Mouse (Mus musculus): ENCODE measurements at regions not wholly inside any gene's neighbourhood (a gene's known extent, or its start where the extent isn't known, plus 50 kb on each side); places are given as distances from the start of the nearest gene placed in this dataset.

- no peak for DNase-seq (ENCODE audit: low read depth, low spot score)
Observed at GRCm38 (mm10) chr14:71359581-71359980, 759.9 kb upstream of the Fam160b2 start.

GRCm38 (mm10) chr14:71338219-71338618 is 738.6 kb upstream of the Fam160b2 start:
- DNase-seq (ENCODE audit: low read depth, low spot score) = no peak

- DNase-seq (ENCODE audit: low read depth, low spot score) = no peak
Observed at GRCm38 (mm10) chr14:71336906-71337305, 737.3 kb upstream of the Fam160b2 start.

GRCm38 (mm10) chr14:71334022-71334421 is 734.4 kb upstream of the Fam160b2 start:
- DNase-seq (ENCODE audit: low read depth, low spot score) = no peak

GRCm38 (mm10) chr14:71329862-71330630 is 730.4 kb upstream of the Fam160b2 start:
- DNase-seq (ENCODE audit: low read depth, low spot score) = no peak

- DNase-seq (ENCODE audit: low read depth, low spot score) = no peak
Observed at GRCm38 (mm10) chr14:71327621-71328020, 728.0 kb upstream of the Fam160b2 start.

- DNase-seq (ENCODE audit: low read depth, low spot score) = no peak
Observed at GRCm38 (mm10) chr14:71326521-71327105, 727.0 kb upstream of the Fam160b2 start.

- DNase-seq (ENCODE audit: low read depth, low spot score) = no peak
Observed at GRCm38 (mm10) chr14:71315228-71315627, 715.6 kb upstream of the Fam160b2 start.

- DNase-seq (ENCODE audit: low read depth, low spot score) = no peak
Observed at GRCm38 (mm10) chr14:71299755-71300154, 700.1 kb upstream of the Fam160b2 start.

GRCm38 (mm10) chr14:71281568-71281967 is 681.9 kb upstream of the Fam160b2 start:
- DNase-seq (ENCODE audit: low read depth, low spot score) = no peak

- peak; percentile 9 for DNase-seq (ENCODE audit: low read depth, low spot score)
Observed at GRCm38 (mm10) chr14:71276309-71276791, 676.7 kb upstream of the Fam160b2 start.

- no peak for DNase-seq (ENCODE audit: low read depth, low spot score)
Observed at GRCm38 (mm10) chr14:71272470-71272869, 672.8 kb upstream of the Fam160b2 start.

GRCm38 (mm10) chr14:71257650-71258049 is 658.0 kb upstream of the Fam160b2 start:
- DNase-seq (ENCODE audit: low read depth, low spot score) = no peak

- no peak for DNase-seq (ENCODE audit: low read depth, low spot score)
Observed at GRCm38 (mm10) chr14:71254207-71254606, 654.6 kb upstream of the Fam160b2 start.

- no peak for DNase-seq (ENCODE audit: low read depth, low spot score)
Observed at GRCm38 (mm10) chr14:71252136-71252535, 652.5 kb upstream of the Fam160b2 start.

- no peak for DNase-seq (ENCODE audit: low read depth, low spot score)
Observed at GRCm38 (mm10) chr14:71251116-71251515, 651.5 kb upstream of the Fam160b2 start.

GRCm38 (mm10) chr14:71249387-71249965 is 649.8 kb upstream of the Fam160b2 start:
- no peak for DNase-seq (ENCODE audit: low read depth, low spot score)

- DNase-seq (ENCODE audit: low read depth, low spot score) = no peak
Observed at GRCm38 (mm10) chr14:71248534-71248933, 648.9 kb upstream of the Fam160b2 start.

- no peak for DNase-seq (ENCODE audit: low read depth, low spot score)
Observed at GRCm38 (mm10) chr14:71241655-71242390, 642.2 kb upstream of the Fam160b2 start.

- DNase-seq (ENCODE audit: low read depth, low spot score) = no peak
Observed at GRCm38 (mm10) chr14:71236192-71236591, 636.6 kb upstream of the Fam160b2 start.

GRCm38 (mm10) chr14:71234900-71235299 is 635.3 kb upstream of the Fam160b2 start:
- no peak for DNase-seq (ENCODE audit: low read depth, low spot score)

GRCm38 (mm10) chr14:71234276-71234675 is 634.6 kb upstream of the Fam160b2 start:
- no peak for DNase-seq (ENCODE audit: low read depth, low spot score)
